In genomic region chr10:112926961-112927360, GRCm38 (mm10) we compare ENCODE assay signal across 10 mouse cellular contexts. TPM values are rescaled to one million over a fixed set of nuclear protein-coding genes. Genes with fewer than 3 reads are reported as not detected.
DNase-seq lines count a peak whose midpoint lies in the region; ATAC-seq lines count a peak whose summit lies in the region.
"Had no signal": no experiment of that assay in that cellular context is flagged by ENCODE, and none has a peak within 500 bp of the region (broad histone marks: within the 10 kb centered on the region; RNA-seq: fewer than 3 reads in every experiment).

No protein-coding gene starts in this region.

- H3K9me3 ChIP-seq in heart, embryonic 12.5 days (replicated peaks): no peaks in the 10 kb centered on the region
- peaks cover 5% of the 10 kb centered on the region; the same call in 1 of the 2 replicates for H3K9me3 ChIP-seq in embryonic facial prominence, embryonic 10.5 days
- H3K9me3 ChIP-seq in midbrain, embryonic 15.5 days: no peaks in the 10 kb centered on the region

- H3K27me3 ChIP-seq in heart, embryonic 12.5 days (replicated peaks): no peaks in the 10 kb centered on the region
- H3K27me3 ChIP-seq in embryonic facial prominence, embryonic 10.5 days (replicated peaks; ENCODE audit: low read depth, poor library complexity, severe bottlenecking): no peaks in the 10 kb centered on the region
- H3K27me3 ChIP-seq in midbrain, embryonic 15.5 days (replicated peaks): no peaks in the 10 kb centered on the region

- H3K4me1 ChIP-seq in heart, embryonic 12.5 days (replicated peaks): peaks cover 25% of the 10 kb centered on the region
- H3K4me1 ChIP-seq in embryonic facial prominence, embryonic 10.5 days: peaks cover 25% of the 10 kb centered on the region
- peaks cover 26% of the 10 kb centered on the region for H3K4me1 ChIP-seq in midbrain, embryonic 15.5 days

- H3K4me3 ChIP-seq in heart, embryonic 12.5 days: 0 out of 2 replicates have a peak overlapping the region, but pooled peaks have one; percentile 89
- H3K4me3 ChIP-seq in embryonic facial prominence, embryonic 10.5 days: peak overlapping the region; percentile 88
- H3K4me3 ChIP-seq in midbrain, embryonic 15.5 days: peak overlapping the region; percentile 68

- H3K27ac ChIP-seq in heart, embryonic 12.5 days (ENCODE audit: poor library complexity, severe bottlenecking): no peak overlapping the region
- no peak overlapping the region for H3K27ac ChIP-seq in embryonic facial prominence, embryonic 10.5 days (replicated peaks)
- no peak overlapping the region for H3K27ac ChIP-seq in midbrain, embryonic 15.5 days
- H3K27ac ChIP-seq: left cerebral cortex, adult 2 months had no signal

- H3K36me3 ChIP-seq in heart, embryonic 12.5 days: peaks cover 24% of the 10 kb centered on the region
- H3K36me3 ChIP-seq in embryonic facial prominence, embryonic 10.5 days (replicated peaks): peaks cover 59% of the 10 kb centered on the region
- H3K36me3 ChIP-seq in midbrain, embryonic 15.5 days (replicated peaks): 0 out of 2 replicates have a peak, but pooled peaks cover 5% of the 10 kb centered on the region

- no peak for DNase-seq in heart, adult 11 months
- no peak for DNase-seq in embryonic facial prominence, embryonic 10.5 days (ENCODE audit: low spot score)
- DNase-seq in induced T-regulatory cell, adult 2 months (ENCODE audit: low read depth): peak; percentile 9
- no peak for DNase-seq in retina, embryonic 14.5 days (ENCODE audit: low spot score)
- no peak for DNase-seq in urinary bladder, postnatal 25 days (ENCODE audit: low spot score)
- no peak for DNase-seq in kidney, adult 18-20 months
- DNase-seq: cerebellum, adult 9-11 months had no signal

- H3K9ac ChIP-seq in heart, embryonic 12.5 days: no peak overlapping the region
- H3K9ac ChIP-seq in midbrain, embryonic 15.5 days: no peak overlapping the region

- no peak for ATAC-seq in heart, embryonic 12.5 days (ENCODE audit: insufficient number of reproducible peaks, low FRiP score)
- no peak for ATAC-seq in midbrain, embryonic 15.5 days (replicated peaks)

- H3K4me2 ChIP-seq in heart, embryonic 12.5 days: peak overlapping the region; percentile 81
- peak overlapping the region; percentile 78 for H3K4me2 ChIP-seq in midbrain, embryonic 15.5 days

RNA-seq across cellular contexts. Expression of gene Atxn7l3b, which starts 1.8 kb away (rescaled TPM):
- polyA plus RNA-seq in heart, embryonic 12.5 days (2016; fragmentation: Nextera tagmentation; extraction: Ambion mirVana): 139 and 144 TPM in 2 replicates
- polyA plus RNA-seq in embryonic facial prominence, embryonic 10.5 days (2016; fragmentation: Nextera tagmentation; extraction: Ambion mirVana): 195 and 217 TPM in 2 replicates
- 347 and 388 TPM in 2 replicates for polyA plus RNA-seq in midbrain, embryonic 15.5 days (2015; fragmentation: Nextera tagmentation; extraction: Ambion mirVana)
